Mouse (Mus musculus) hindbrain, embryonic 14.5 days (tissue): Measurements from ENCODE around the gene Tmprss13. TPM values are rescaled to one million over a fixed set of nuclear protein-coding genes. Genes with fewer than 3 reads are reported as not detected.

Source experiments
- ATAC-seq: fragments of 200-750 bp; cut with Nextera tagmentation; 2 replicates; pipeline ENCODE4 v1.8.0; 2017; ENCODE audit warnings: moderate number of reproducible peaks, mild to moderate bottlenecking, moderate TSS enrichment, moderate library complexity; ENCODE audit not compliant: low FRiP score
- DNase-seq: peaks from one replicate; pipeline ENCODE4 v3.0.0-alpha.2; 2015; ENCODE audit warnings: low spot score
- H3K27ac ChIP-seq: fragments of 300-500 bp; sonication (generic); 2 replicates; pipeline ENCODE4 v1.5.1; 2014; ENCODE audit warnings: mild to moderate bottlenecking, moderate library complexity
- H3K27me3 ChIP-seq: fragments of 300-500 bp; sonication (generic); 2 replicates; pipeline ENCODE4 v1.6.1; 2014; ENCODE audit warnings: mild to moderate bottlenecking, low read length, mixed read lengths; ENCODE audit not compliant: control insufficient read depth, insufficient read depth
- H3K36me3 ChIP-seq: fragments of 300-500 bp; sonication (generic); replicated peaks from 2 replicates; pipeline ENCODE4 v1.6.1; 2014; ENCODE audit not compliant: control insufficient read depth, insufficient read depth
- H3K4me1 ChIP-seq: fragments of 300-500 bp; sonication (generic); replicated peaks from 2 replicates; pipeline ENCODE4 v1.6.1; 2014; ENCODE audit warnings: antibody characterized with exemption, low read length, mixed read lengths; ENCODE audit not compliant: control insufficient read depth, insufficient read depth
- H3K4me2 ChIP-seq: fragments of 300-500 bp; sonication (generic); replicated peaks from 2 replicates; pipeline ENCODE4 v1.6.1; 2014; ENCODE audit warnings: mild to moderate bottlenecking, moderate library complexity
- H3K4me3 ChIP-seq: fragments of 300-500 bp; sonication (generic); replicated peaks from 2 replicates; pipeline ENCODE4 v1.5.1; 2014; ENCODE audit warnings: mild to moderate bottlenecking, low read length
- H3K9ac ChIP-seq: fragments of 300-500 bp; sonication (generic); 2 replicates; pipeline ENCODE4 v1.6.1; 2014
- H3K9me3 ChIP-seq: fragments of 300-500 bp; sonication (generic); 2 replicates; pipeline ENCODE4 v1.6.1; 2016; ENCODE audit warnings: low read length; ENCODE audit not compliant: control insufficient read depth
- WGBS: fragments of 180-500 bp; shearing (Covaris S2); extraction: QIAGEN DNeasy Blood & Tissue Kit; methylation state at CpG from one replicate; pipeline ENCODE4 v1.1.7; 2014; 5-methylcytosine and 5-hydroxymethylcytosine counted together
- polyA plus RNA-seq: library from polyadenylated mRNA; unstranded; fragments of >200 nt; fragmentation: Nextera tagmentation; extraction: Ambion mirVana; gene quantifications from 2 replicates; pipeline ENCODE4 v1.2.1, GENCODE M21; 2014

The Tmprss13 gene
- polyA plus RNA-seq, 1 experiment from 2014 or later = not detected

GRCm38 (mm10) chr9:45321946-45322430 lies 3.1 kb downstream of the Tmprss13 start:
- ATAC-seq = no peak
- Histone ChIP-seq H3K9ac (no peak overlapping the region), H3K27me3 (no peaks in the 10 kb centered on the region), H3K4me3 (no peak overlapping the region), H3K4me1 (no peaks in the 10 kb centered on the region), H3K4me2 (no peak overlapping the region), H3K9me3 (no peaks in the 10 kb centered on the region), H3K27ac (no peak overlapping the region), H3K36me3 (no peaks in the 10 kb centered on the region)
- WGBS = 92% methylated on average over 4 of the region's 4 CpGs
- DNase-seq = no peak

GRCm38 (mm10) chr9:45326390-45326789 lies 7.5 kb downstream of the Tmprss13 start:
- Histone ChIP-seq H3K36me3 (no peaks in the 10 kb centered on the region), H3K27me3 (no peaks in the 10 kb centered on the region), H3K4me1 (no peaks in the 10 kb centered on the region), H3K4me2 (no peak overlapping the region), H3K4me3 (no peak overlapping the region), H3K9me3 (no peaks in the 10 kb centered on the region), H3K9ac (no peak overlapping the region), H3K27ac (no peak overlapping the region)
- DNase-seq (no peak), ATAC-seq (no peak)
- WGBS = 96% methylated on average over 9 of the region's 9 CpGs

- H3K4me3 ChIP-seq = no peak overlapping the region
- H3K9me3 ChIP-seq = no peaks in the 10 kb centered on the region
- WGBS = 83% methylated on average over 4 of the region's 4 CpGs
- no peak overlapping the region for H3K4me2 ChIP-seq
- H3K9ac ChIP-seq = no peak overlapping the region
- DNase-seq (no peak), ATAC-seq (no peak)
- H3K27ac ChIP-seq = no peak overlapping the region
- H3K4me1 ChIP-seq = no peaks in the 10 kb centered on the region
- no peaks in the 10 kb centered on the region for H3K36me3 ChIP-seq
- no peaks in the 10 kb centered on the region for H3K27me3 ChIP-seq
These were observed 9.4 kb downstream of the Tmprss13 start for GRCm38 (mm10) chr9:45328263-45328662.

GRCm38 (mm10) chr9:45329577-45329976 lies 10.7 kb downstream of the Tmprss13 start:
- DNase-seq (no peak), ATAC-seq (no peak)
- Histone ChIP-seq H3K27ac (no peak overlapping the region), H3K36me3 (no peaks in the 10 kb centered on the region), H3K4me3 (no peak overlapping the region), H3K4me2 (no peak overlapping the region), H3K27me3 (no peaks in the 10 kb centered on the region), H3K9me3 (no peaks in the 10 kb centered on the region), H3K9ac (no peak overlapping the region), H3K4me1 (no peaks in the 10 kb centered on the region)
- 90% methylated on average over 6 of the region's 6 CpGs for WGBS

- no peak for DNase-seq
- no peaks in the 10 kb centered on the region for H3K9me3 ChIP-seq
- no peaks in the 10 kb centered on the region for H3K4me1 ChIP-seq
- no peak overlapping the region for H3K4me2 ChIP-seq
- no peak for ATAC-seq
- H3K27ac ChIP-seq = no peak overlapping the region
- H3K27me3 ChIP-seq = no peaks in the 10 kb centered on the region; the same call in 1 of the 2 replicates
- 83% methylated on average over 2 of the region's 2 CpGs for WGBS
- no peak overlapping the region for H3K9ac ChIP-seq
- no peaks in the 10 kb centered on the region for H3K36me3 ChIP-seq
- H3K4me3 ChIP-seq = no peak overlapping the region
These were observed 18.5 kb downstream of the Tmprss13 start for GRCm38 (mm10) chr9:45337406-45337805.

- ATAC-seq = no peak
- Histone ChIP-seq H3K4me2 (no peak overlapping the region), H3K27me3 (no peaks in the 10 kb centered on the region), H3K27ac (no peak overlapping the region), H3K4me1 (no peaks in the 10 kb centered on the region), H3K9me3 (no peaks in the 10 kb centered on the region), H3K4me3 (no peak overlapping the region), H3K36me3 (no peaks in the 10 kb centered on the region), H3K9ac (no peak overlapping the region)
- WGBS = 87% methylated on average over 3 of the region's 3 CpGs
- no peak for DNase-seq
These were observed 24.2 kb downstream of the Tmprss13 start for GRCm38 (mm10) chr9:45343066-45343465.

- Histone ChIP-seq H3K4me2 (no peak overlapping the region), H3K36me3 (no peaks in the 10 kb centered on the region), H3K9ac (no peak overlapping the region), H3K4me3 (no peak overlapping the region), H3K27me3 (no peaks in the 10 kb centered on the region), H3K9me3 (no peaks in the 10 kb centered on the region), H3K4me1 (0 out of 2 replicates have a peak, but pooled peaks cover 2% of the 10 kb centered on the region), H3K27ac (no peak overlapping the region)
- no peak; the same call in 1 of the 2 replicates for ATAC-seq
- peak; percentile 53 for DNase-seq
- WGBS = 68% methylated on average over 2 of the region's 2 CpGs
These were observed 26.6 kb downstream of the Tmprss13 start for GRCm38 (mm10) chr9:45345516-45345915.

GRCm38 (mm10) chr9:45346276-45346675 lies 27.4 kb downstream of the Tmprss13 start:
- WGBS = 70% methylated on average over 6 of the region's 6 CpGs

GRCm38 (mm10) chr9:45348560-45348959 lies 29.7 kb downstream of the Tmprss13 start:
- Histone ChIP-seq H3K27me3 (no peaks in the 10 kb centered on the region), H3K4me1 (0 out of 2 replicates have a peak, but pooled peaks cover 2% of the 10 kb centered on the region), H3K9me3 (no peaks in the 10 kb centered on the region), H3K9ac (no peak overlapping the region), H3K4me2 (no peak overlapping the region), H3K4me3 (no peak overlapping the region), H3K27ac (no peak overlapping the region), H3K36me3 (no peaks in the 10 kb centered on the region)
- WGBS = 78% methylated on average over 6 of the region's 6 CpGs
- DNase-seq = no peak
- ATAC-seq = no peak

More at GRCm38 (mm10) chr9:45346276-45346675, 27.4 kb downstream of the Tmprss13 start:
- no peak overlapping the region for H3K4me2 ChIP-seq
- no peak overlapping the region for H3K4me3 ChIP-seq
- H3K9me3 ChIP-seq = no peaks in the 10 kb centered on the region
- 0 out of 2 replicates have a peak, but pooled peaks cover 2% of the 10 kb centered on the region for H3K4me1 ChIP-seq
- H3K36me3 ChIP-seq = no peaks in the 10 kb centered on the region
- H3K27me3 ChIP-seq = no peaks in the 10 kb centered on the region
- no peak overlapping the region for H3K9ac ChIP-seq
- H3K27ac ChIP-seq = no peak overlapping the region
- ATAC-seq = 0 out of 2 replicates have a peak, but pooled peaks have one; percentile 40
- DNase-seq = no peak

- Histone ChIP-seq H3K4me3 (no peak overlapping the region), H3K9me3 (no peaks in the 10 kb centered on the region), H3K4me2 (no peak overlapping the region), H3K9ac (no peak overlapping the region), H3K27me3 (no peaks in the 10 kb centered on the region), H3K36me3 (no peaks in the 10 kb centered on the region), H3K27ac (no peak overlapping the region), H3K4me1 (0 out of 2 replicates have a peak, but pooled peaks cover 2% of the 10 kb centered on the region)
- ATAC-seq (no peak), DNase-seq (no peak)
- 23% methylated on average over 4 of the region's 4 CpGs for WGBS
These were observed 30.3 kb downstream of the Tmprss13 start for GRCm38 (mm10) chr9:45349181-45349580.
